21 mouse cellular contexts compared by ENCODE assay signal in the genomic region with DNA sequence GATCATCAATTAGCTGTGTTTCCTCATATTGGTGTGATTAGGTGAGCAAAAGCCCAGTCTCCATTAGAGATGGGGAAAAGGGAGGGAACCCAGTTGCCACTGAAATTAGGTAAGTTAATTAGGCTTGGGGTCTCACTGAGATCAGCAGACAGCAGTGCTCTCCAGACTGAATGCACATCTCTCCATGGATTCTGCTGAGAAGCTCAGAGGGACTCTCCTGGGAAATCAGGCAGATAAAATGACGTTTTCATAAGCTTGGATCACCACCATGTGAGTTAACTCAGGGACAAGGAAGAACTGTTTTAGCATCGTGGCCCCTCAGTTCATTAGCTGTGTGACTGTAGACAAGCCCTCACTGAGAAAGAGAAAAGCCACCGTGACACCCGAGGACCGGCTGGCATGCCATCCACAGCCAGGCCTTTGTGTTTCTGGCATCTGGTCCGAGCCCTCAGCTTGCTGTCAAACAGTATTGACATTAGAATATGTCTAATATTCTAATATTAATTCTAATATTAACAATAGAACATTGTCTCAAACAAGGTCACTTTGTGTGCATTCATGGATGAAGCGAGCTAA. TPM values are rescaled to one million over a fixed set of nuclear protein-coding genes. Genes with fewer than 3 reads are reported as not detected.
A peak's percentile ranks its signal among the peaks of the same experiment; 100 is the strongest.
DNase-seq lines count a peak whose midpoint lies in the region; ATAC-seq and TF ChIP-seq lines count a peak whose summit lies in the region.
"Had no signal": no experiment of that assay in that cellular context is flagged by ENCODE, and none has a peak within 500 bp of the region (broad histone marks: within the 10 kb centered on the region; RNA-seq: fewer than 3 reads in every experiment).

No protein-coding gene starts in this region.

- H3K9ac ChIP-seq in forebrain, embryonic 14.5 days (ENCODE audit: low read length), result no peak overlapping the region
- H3K9ac ChIP-seq in forebrain, postnatal 0 days, result no peak overlapping the region
- no peak overlapping the region for H3K9ac ChIP-seq in hindbrain, embryonic 14.5 days
- no peak overlapping the region for H3K9ac ChIP-seq in midbrain, embryonic 16.5 days (ENCODE audit: low read depth, low read length)
- H3K9ac ChIP-seq: lung, embryonic 14.5 days had no signal

- no peak for ATAC-seq in forebrain, embryonic 14.5 days
- no peak for ATAC-seq in forebrain, postnatal 0 days
- peak; percentile 52 for ATAC-seq in hindbrain, embryonic 14.5 days (ENCODE audit: low FRiP score)
- ATAC-seq in midbrain, embryonic 16.5 days, result peak; percentile 41
- ATAC-seq in erythroblast, adult 5-6 weeks (replicated peaks; ENCODE audit: low FRiP score, poor library complexity, severe bottlenecking), result no peak

- H3K27me3 ChIP-seq in forebrain, embryonic 14.5 days (replicated peaks; ENCODE audit: control insufficient read depth, insufficient read depth, low read length), result no peaks in the 10 kb centered on the region
- no peaks in the 10 kb centered on the region; the same call in 1 of the 2 replicates for H3K27me3 ChIP-seq in forebrain, postnatal 0 days (ENCODE audit: insufficient read depth, low read length)
- H3K27me3 ChIP-seq in hindbrain, embryonic 14.5 days (ENCODE audit: control insufficient read depth, insufficient read depth, low read length), result no peaks in the 10 kb centered on the region
- no peaks in the 10 kb centered on the region for H3K27me3 ChIP-seq in midbrain, embryonic 16.5 days (ENCODE audit: control insufficient read depth, insufficient read depth, low read depth, low read length)

- peak; percentile 7 for DNase-seq in forebrain, embryonic 14.5 days (ENCODE audit: low spot score)
- DNase-seq in forebrain, postnatal 0 days, result no peak
- DNase-seq in brain, embryonic 14.5 days (ENCODE audit: low read depth), result peak; percentile 52
- DNase-seq in hindbrain, embryonic 14.5 days (ENCODE audit: low spot score), result no peak
- no peak for DNase-seq in adrenal gland, postnatal 4 days (ENCODE audit: low spot score in 2 of 2)
- no peak for DNase-seq in thymus, postnatal 0 days (ENCODE audit: low spot score)
- DNase-seq: adrenal gland, postnatal 25 days; cerebellum, adult 9-10 months; embryo, embryonic 11 days; gastrocnemius, postnatal 10 days; heart, postnatal 14 days; kidney, adult 9 months; layer of hippocampus, postnatal 36 days; thymus, postnatal 25 days had no signal

- 41% methylated on average over 7 of the region's 7 CpGs for WGBS in forebrain, embryonic 14.5 days
- 37% methylated on average over 7 of the region's 7 CpGs for WGBS in forebrain, postnatal 0 days
- 41% methylated on average over 7 of the region's 7 CpGs for WGBS in hindbrain, embryonic 14.5 days
- 43% methylated on average over 7 of the region's 7 CpGs for WGBS in midbrain, embryonic 16.5 days

- H3K4me3 ChIP-seq in forebrain, embryonic 14.5 days (ENCODE audit: low read depth, low read length), result no peak overlapping the region
- H3K4me3 ChIP-seq in forebrain, postnatal 0 days (ENCODE audit: low read depth, low read length), result no peak overlapping the region
- no peak overlapping the region for H3K4me3 ChIP-seq in hindbrain, embryonic 14.5 days (replicated peaks; ENCODE audit: low read length)
- H3K4me3 ChIP-seq in midbrain, embryonic 16.5 days (ENCODE audit: low read depth, low read length), result no peak overlapping the region
- H3K4me3 ChIP-seq: erythroblast, embryonic 14.5 days had no signal

- TF ChIP-seq CTCF in forebrain, postnatal 0 days (IDR thresholded peaks at IDR 0.05; ENCODE audit: low read depth), result no peak
- no peak for TF ChIP-seq CTCF in brain, embryonic 14.5 days (IDR thresholded peaks at IDR 0.05; ENCODE audit: borderline replicate concordance, extremely low read depth, insufficient read depth, insufficient read length)

- no peaks in the 10 kb centered on the region for H3K9me3 ChIP-seq in forebrain, embryonic 14.5 days (replicated peaks; ENCODE audit: control insufficient read depth, low read length)
- H3K9me3 ChIP-seq in forebrain, postnatal 0 days (ENCODE audit: low read length), result no peaks in the 10 kb centered on the region
- no peaks in the 10 kb centered on the region for H3K9me3 ChIP-seq in hindbrain, embryonic 14.5 days (ENCODE audit: control insufficient read depth, low read length)
- H3K9me3 ChIP-seq in midbrain, embryonic 16.5 days (replicated peaks; ENCODE audit: control insufficient read depth, low read length, poor library complexity, severe bottlenecking), result no peaks in the 10 kb centered on the region

- H3K4me2 ChIP-seq in forebrain, embryonic 14.5 days (ENCODE audit: low read length), result no peak overlapping the region
- H3K4me2 ChIP-seq in forebrain, postnatal 0 days (ENCODE audit: low read depth), result no peak overlapping the region
- no peak overlapping the region for H3K4me2 ChIP-seq in hindbrain, embryonic 14.5 days (replicated peaks)
- H3K4me2 ChIP-seq in midbrain, embryonic 16.5 days (ENCODE audit: low read length), result no peak overlapping the region
- H3K4me2 ChIP-seq: liver, embryonic 11.5 days; lung, embryonic 14.5 days had no signal

- peaks cover 6% of the 10 kb centered on the region for H3K4me1 ChIP-seq in forebrain, embryonic 14.5 days (ENCODE audit: control insufficient read depth, insufficient read depth, low read length)
- H3K4me1 ChIP-seq in forebrain, postnatal 0 days (ENCODE audit: insufficient read depth), result no peaks in the 10 kb centered on the region
- H3K4me1 ChIP-seq in hindbrain, embryonic 14.5 days (replicated peaks; ENCODE audit: control insufficient read depth, insufficient read depth, low read length), result peaks cover 12% of the 10 kb centered on the region
- H3K4me1 ChIP-seq in midbrain, embryonic 16.5 days (ENCODE audit: control insufficient read depth, insufficient read depth, low read length), result no peaks in the 10 kb centered on the region

- no peak for TF ChIP-seq POLR2A in brain, embryonic 14.5 days (IDR thresholded peaks at IDR 0.05; ENCODE audit: borderline replicate concordance, extremely low read depth, insufficient read depth, insufficient read length, poor library complexity, severe bottlenecking)

- no peaks in the 10 kb centered on the region for H3K36me3 ChIP-seq in forebrain, embryonic 14.5 days (ENCODE audit: control insufficient read depth, insufficient read depth, low read length)
- H3K36me3 ChIP-seq in forebrain, postnatal 0 days (ENCODE audit: insufficient read depth), result no peaks in the 10 kb centered on the region
- no peaks in the 10 kb centered on the region for H3K36me3 ChIP-seq in hindbrain, embryonic 14.5 days (replicated peaks; ENCODE audit: control insufficient read depth, insufficient read depth)
- H3K36me3 ChIP-seq in midbrain, embryonic 16.5 days (ENCODE audit: control insufficient read depth, insufficient read depth, low read length), result no peaks in the 10 kb centered on the region

- H3K27ac ChIP-seq in forebrain, embryonic 14.5 days (ENCODE audit: low read depth, low read length), result no peak overlapping the region
- H3K27ac ChIP-seq in forebrain, postnatal 0 days (ENCODE audit: low read depth, low read length), result no peak overlapping the region
- peak overlapping the region; percentile 43; the same call in 1 of the 2 replicates for H3K27ac ChIP-seq in hindbrain, embryonic 14.5 days
- H3K27ac ChIP-seq in midbrain, embryonic 16.5 days (ENCODE audit: low read length), result no peak overlapping the region
- H3K27ac ChIP-seq: macrophage had no signal

RNA-seq across cellular contexts. Expression of gene Rbm8a2, which starts 18.2 kb away (rescaled TPM):
- 0.51 and 0.72 TPM in 2 replicates for polyA plus RNA-seq in forebrain, embryonic 14.5 days (2014; fragmentation: Nextera tagmentation; extraction: Ambion mirVana)
- total RNA-seq in forebrain, postnatal 0 days (2014; rRNA removed), result 0.33 TPM in 1 of 2 replicates, not detected in the other
- polyA plus RNA-seq in forebrain, postnatal 0 days (2015; fragmentation: Nextera tagmentation; extraction: Ambion mirVana), result 0.34 and 0.57 TPM in 2 replicates
- polyA plus RNA-seq in brain, embryonic 14.5 days (2012; rRNA removed), result 0.08 and 0.33 TPM in 2 replicates
- polyA plus RNA-seq in hindbrain, embryonic 14.5 days (2014; fragmentation: Nextera tagmentation; extraction: Ambion mirVana), result 0.50 and 0.58 TPM in 2 replicates
- 0.41 and 0.63 TPM in 2 replicates for polyA plus RNA-seq in midbrain, embryonic 16.5 days (2015; fragmentation: Nextera tagmentation; extraction: Ambion mirVana)
- total RNA-seq in erythroblast, adult 5-6 weeks (2015; ENCODE audit: low replicate concordance), result not detected in 2 replicates
- not detected in 2 replicates for total RNA-seq in erythroblast, adult 5-6 weeks (2017; ENCODE audit: low replicate concordance)
- total RNA-seq in adrenal gland, postnatal 4 days (2021), result not detected
- 0.76 and 0.85 TPM in 2 replicates for polyA plus RNA-seq in thymus, postnatal 0 days (2015; fragmentation: Nextera tagmentation; extraction: Ambion mirVana)
- total RNA-seq: adrenal gland, postnatal 25 days; heart, postnatal 14 days; layer of hippocampus, postnatal 36 days; neutrophil, adult 5-6 weeks had no signal
- polyA plus RNA-seq: erythroblast, embryonic 14.5 days had no signal

Comparison
In these comparisons a context has a peak if more than half of its experiments do, and no peak if none do; other contexts are left out.
1. DNase-seq: peak in forebrain, embryonic 14.5 days (single experiment) and brain, embryonic 14.5 days (single experiment); none in forebrain, postnatal 0 days (single experiment), hindbrain, embryonic 14.5 days (single experiment), adrenal gland, postnatal 4 days (0 of 2) and thymus, postnatal 0 days (single experiment).
2. ATAC-seq: peak in hindbrain, embryonic 14.5 days (single experiment) and midbrain, embryonic 16.5 days (single experiment); none in forebrain, embryonic 14.5 days (single experiment), forebrain, postnatal 0 days (single experiment) and erythroblast, adult 5-6 weeks (single experiment).